Mouse (Mus musculus) megakaryocyte, embryonic 14.5 days (primary cell): Measurements from ENCODE around the gene Gm10762.

Experiments used
- FLI1 ChIP-seq: IDR thresholded peaks from 2 replicates; pipeline ENCODE4 v1.6.1; 2012; ENCODE audit warnings: low read length, inconsistent platforms, mixed read lengths
- GATA1 ChIP-seq: IDR thresholded peaks from 3 replicates; pipeline ENCODE4 v1.6.1; 2012; ENCODE audit warnings: mixed read lengths, low read length, inconsistent platforms, borderline replicate concordance

GRCm38 (mm10) chr2:128954186-128954585 is 13.3 kb downstream of the Gm10762 start:
- TF ChIP-seq GATA1 (no peak), FLI1 (no peak)
